19 mouse cellular contexts compared by ENCODE assay signal in genomic region chr16:34430131-34430530, GRCm38 (mm10).
DNase-seq lines count a peak whose midpoint lies in the region; ATAC-seq and TF ChIP-seq lines count a peak whose summit lies in the region.
"Had no signal": no experiment of that assay in that cellular context is flagged by ENCODE, and none has a peak within 500 bp of the region (broad histone marks: within the 10 kb centered on the region; RNA-seq: fewer than 3 reads in every experiment).

No protein-coding gene starts in this region.

- H3K27me3 ChIP-seq in forebrain, embryonic 14.5 days (replicated peaks; ENCODE audit: control insufficient read depth, insufficient read depth, low read length), result no peaks in the 10 kb centered on the region
- no peaks in the 10 kb centered on the region for H3K27me3 ChIP-seq in midbrain, embryonic 13.5 days
- H3K27me3 ChIP-seq: kidney, embryonic 15.5 days; neural tube, embryonic 13.5 days had no signal

- TF ChIP-seq CTCF in layer of hippocampus, adult 2 months (conservative IDR thresholded peaks at IDR 0.05), result no peak

- no peak for DNase-seq in layer of hippocampus, adult 2 months (ENCODE audit: low spot score in 2 of 2)
- no peak for DNase-seq in layer of hippocampus, postnatal 25 days (ENCODE audit: extremely low spot score in 1 of 2, low spot score in 1 of 2)
- peak; percentile 80 for DNase-seq in forebrain, embryonic 14.5 days (ENCODE audit: low spot score)
- no peak for DNase-seq in left cerebral cortex, postnatal 10 days (ENCODE audit: extremely low spot score in 1 of 2, low spot score in 2 of 2)
- no peak for DNase-seq in kidney, postnatal 4 days
- DNase-seq: adrenal gland, adult 8-10 months; cerebellum, adult 9-11 months; gastrocnemius, postnatal 25 days; liver, postnatal 0 days; lung, postnatal 10 days; thymus, postnatal 36 days had no signal

- H3K9me3 ChIP-seq in forebrain, embryonic 14.5 days (replicated peaks; ENCODE audit: control insufficient read depth, low read length), result no peaks in the 10 kb centered on the region
- no peaks in the 10 kb centered on the region for H3K9me3 ChIP-seq in midbrain, embryonic 13.5 days
- H3K9me3 ChIP-seq: kidney, embryonic 15.5 days; limb, embryonic 10.5 days; neural tube, embryonic 13.5 days had no signal

- WGBS in forebrain, embryonic 14.5 days, result 5% methylated on average over 5 of the region's 5 CpGs
- 15% methylated on average over 5 of the region's 5 CpGs for WGBS in midbrain, embryonic 13.5 days

- no peaks in the 10 kb centered on the region for H3K36me3 ChIP-seq in forebrain, embryonic 14.5 days (ENCODE audit: control insufficient read depth, insufficient read depth, low read length)
- no peaks in the 10 kb centered on the region for H3K36me3 ChIP-seq in midbrain, embryonic 13.5 days
- H3K36me3 ChIP-seq: kidney, embryonic 15.5 days; limb, embryonic 10.5 days; neural tube, embryonic 13.5 days had no signal

- H3K4me2 ChIP-seq in forebrain, embryonic 14.5 days (ENCODE audit: low read length), result no peak overlapping the region
- no peak overlapping the region for H3K4me2 ChIP-seq in midbrain, embryonic 13.5 days (replicated peaks)
- H3K4me2 ChIP-seq: kidney, embryonic 15.5 days; neural tube, embryonic 13.5 days had no signal

- peak; percentile 88 for ATAC-seq in forebrain, embryonic 14.5 days
- peak; percentile 57 for ATAC-seq in midbrain, embryonic 13.5 days
- no peak for ATAC-seq in CD4-positive, CD25-positive, alpha-beta regulatory T cell, adult 4 months
- ATAC-seq: hindbrain, embryonic 16.5 days; intestine, embryonic 16.5 days; liver, postnatal 0 days had no signal

- H3K9ac ChIP-seq in forebrain, embryonic 14.5 days (ENCODE audit: low read length), result no peak overlapping the region
- H3K9ac ChIP-seq in midbrain, embryonic 13.5 days (replicated peaks), result no peak overlapping the region
- H3K9ac ChIP-seq: kidney, embryonic 15.5 days; liver, postnatal 0 days; neural tube, embryonic 13.5 days had no signal

- intact Hi-C loops in left cerebral cortex, postnatal 10 days (cut with DNase I), result no loop called here

- H3K4me1 ChIP-seq in forebrain, embryonic 14.5 days (ENCODE audit: control insufficient read depth, insufficient read depth, low read length), result peaks cover 46% of the 10 kb centered on the region
- H3K4me1 ChIP-seq in midbrain, embryonic 13.5 days (replicated peaks), result peaks cover 66% of the 10 kb centered on the region

- peak overlapping the region; percentile 21; the same call in 1 of the 2 replicates for H3K27ac ChIP-seq in layer of hippocampus, adult 2 months
- H3K27ac ChIP-seq in forebrain, embryonic 14.5 days (ENCODE audit: low read depth, low read length), result no peak overlapping the region
- H3K27ac ChIP-seq in midbrain, embryonic 13.5 days, result no peak overlapping the region
- H3K27ac ChIP-seq: kidney, embryonic 15.5 days; limb, embryonic 10.5 days; neural tube, embryonic 13.5 days had no signal

- no peak overlapping the region for H3K4me3 ChIP-seq in layer of hippocampus, adult 2 months
- no peak overlapping the region for H3K4me3 ChIP-seq in forebrain, embryonic 14.5 days (ENCODE audit: low read depth, low read length)
- no peak overlapping the region for H3K4me3 ChIP-seq in midbrain, embryonic 13.5 days (replicated peaks)
- H3K4me3 ChIP-seq: kidney, embryonic 15.5 days; left cerebral cortex, adult 2 months; limb, embryonic 10.5 days; neural tube, embryonic 13.5 days had no signal
